Mouse (Mus musculus) retina, postnatal 7 days (tissue): ENCODE measurements at regions not wholly inside any gene's neighbourhood (a gene's known extent, or its start where the extent isn't known, plus 50 kb on each side); places are given as distances from the start of the nearest gene placed in this dataset.

ENCODE experiments used
- DNase-seq: peaks from one replicate; pipeline ENCODE4 v3.0.0-alpha.2; 2012; ENCODE audit warnings: low read depth, low spot score

DNA sequence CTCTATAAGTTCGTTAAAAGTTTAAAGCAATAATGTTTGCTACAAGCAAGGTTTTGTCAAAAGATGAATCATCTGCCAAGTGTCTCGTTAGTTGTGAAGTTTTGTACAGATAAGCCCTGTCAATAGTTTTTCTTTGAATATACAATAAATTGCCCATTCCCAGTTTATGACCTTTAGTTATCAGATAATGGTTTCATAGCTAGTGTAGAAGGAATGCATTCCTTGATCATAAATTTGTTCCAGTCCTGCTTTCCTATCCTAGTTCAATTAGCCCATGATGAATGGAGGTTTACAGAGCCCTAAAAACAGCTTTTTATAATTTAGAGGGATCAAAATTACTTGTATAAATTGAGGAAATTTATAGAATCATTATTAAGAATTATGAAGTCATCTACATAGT is 62.5 kb upstream of the Lrch2 start:
- no peak for DNase-seq

DNA sequence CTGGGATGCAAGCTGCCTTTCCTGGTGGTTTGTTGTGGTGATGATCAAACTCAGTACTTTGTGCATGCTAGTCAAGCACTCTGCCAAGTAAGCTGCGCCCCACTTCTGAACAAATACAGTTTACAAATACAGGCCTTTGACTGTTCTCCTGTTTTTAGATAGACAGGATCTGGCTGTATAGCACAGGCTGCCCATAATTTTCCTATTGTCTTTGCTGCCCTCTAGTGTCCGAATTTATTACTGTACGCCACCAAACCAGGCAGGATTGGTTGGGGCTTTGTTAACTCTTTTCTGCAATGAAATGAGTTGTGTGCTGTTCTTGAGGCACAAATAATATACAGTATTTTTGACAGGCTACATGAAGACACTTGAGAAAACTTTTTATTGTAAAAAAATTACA is 54.8 kb upstream of the Lrch2 start:
- peak; percentile 24 for DNase-seq
